Mouse (Mus musculus): Measurements from ENCODE around the gene Trpv2. TPM values are rescaled to one million over a fixed set of nuclear protein-coding genes. Genes with fewer than 3 reads are reported as not detected.

The Trpv2 gene
- total RNA-seq, 2 experiments from 2014 or later, result 0.89 to 1.1 TPM

DNA sequence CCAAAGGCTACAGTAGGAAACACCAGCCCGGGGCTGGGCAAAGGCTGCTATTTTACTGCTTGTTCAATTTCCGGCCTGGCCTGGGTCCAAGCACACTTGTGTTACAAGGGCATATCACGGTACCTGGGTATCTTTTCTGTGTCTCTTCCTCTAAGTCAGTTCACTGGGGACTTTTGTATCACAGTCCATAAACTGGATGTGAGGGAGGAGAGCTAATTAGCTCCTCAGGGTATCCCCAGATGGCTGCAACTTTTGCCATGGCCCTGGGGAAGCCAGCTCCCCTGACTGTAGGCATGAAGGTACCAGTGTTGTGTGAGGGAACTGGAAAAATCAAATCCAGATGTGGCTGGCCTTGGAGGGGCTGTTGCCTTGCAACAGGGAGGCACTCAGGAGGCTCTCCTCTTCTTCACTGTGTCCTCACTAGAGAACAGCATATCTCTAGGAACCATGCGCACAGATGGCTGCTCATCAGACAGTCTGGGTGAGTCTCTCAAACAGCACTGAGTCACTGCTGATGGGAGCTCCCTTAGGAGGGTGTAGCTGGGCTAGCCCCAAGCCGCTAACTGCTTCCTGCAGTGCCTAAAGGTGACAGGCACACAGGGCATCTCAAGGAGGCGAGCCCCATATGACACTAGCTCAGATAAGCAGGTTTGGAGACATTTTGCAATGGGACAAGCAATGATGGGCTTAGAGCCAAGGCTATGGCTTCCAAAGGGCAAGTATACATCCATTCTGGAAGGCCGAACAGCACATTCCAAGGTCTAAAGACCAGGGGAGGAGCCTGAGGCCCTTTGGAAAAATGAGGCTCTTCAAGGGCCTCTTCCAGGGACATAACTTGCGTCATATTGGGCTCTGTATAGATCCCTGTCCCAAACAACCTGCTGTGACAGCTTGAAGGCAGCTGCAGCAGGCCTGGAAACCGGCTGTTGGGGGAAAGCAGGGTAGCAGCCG, 50.3 kb downstream of the Trpv2 start:
- Histone ChIP-seq H3K27ac (peak overlapping the region; percentile 63), H3K4me3 (no peak overlapping the region)
- TF ChIP-seq CTCF (IDR thresholded peaks at IDR 0.05), result no peak
- intact Hi-C loops (cut with DNase I), result no loop called here
- no peak for DNase-seq

DNA sequence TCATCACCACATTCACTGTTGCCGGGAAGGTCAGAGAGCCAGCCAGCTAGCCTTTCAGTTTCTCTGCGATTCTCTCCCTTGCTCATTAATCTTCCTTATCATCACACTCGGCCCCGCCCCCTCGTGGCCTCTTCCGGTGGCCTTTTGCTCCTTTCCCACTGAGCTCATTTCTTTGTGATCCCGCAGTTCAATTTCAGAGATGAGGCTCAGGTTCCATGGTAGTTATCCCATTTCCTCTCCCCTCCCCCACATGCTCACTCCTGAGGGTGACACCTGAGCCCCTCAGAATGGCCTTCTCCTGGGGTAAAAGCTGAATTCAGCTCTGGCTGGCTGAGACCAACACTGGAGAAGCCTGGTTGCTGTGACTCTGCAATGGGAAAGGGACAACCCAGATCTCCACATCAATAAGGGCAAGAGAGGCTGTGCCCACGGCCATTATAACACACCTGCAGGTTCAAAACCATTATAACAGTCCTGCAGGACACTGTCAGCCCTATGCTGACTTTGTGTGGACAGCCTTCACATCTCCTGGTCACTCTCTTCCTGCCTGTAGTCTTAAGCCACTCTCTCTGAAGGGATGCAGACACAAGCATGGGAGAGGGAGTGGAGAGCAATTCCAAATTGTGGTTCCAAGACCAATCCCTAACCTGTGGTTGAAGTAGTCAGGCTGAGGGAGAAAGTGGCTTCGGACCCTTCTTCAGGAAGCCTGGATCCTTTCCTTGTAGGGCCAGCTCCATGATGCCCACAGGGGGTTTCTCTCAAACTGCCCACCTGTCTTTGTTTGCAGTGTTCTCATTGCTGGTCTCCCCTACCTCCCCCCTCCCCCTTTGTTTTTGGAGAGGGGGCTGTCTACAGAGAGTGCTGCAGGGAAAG, 55.3 kb downstream of the Trpv2 start:
- Histone ChIP-seq H3K4me3 (no peak overlapping the region), H3K27ac (peak overlapping the region; percentile 73)
- intact Hi-C loops (cut with DNase I), result no loop called here
- no peak for TF ChIP-seq CTCF (IDR thresholded peaks at IDR 0.05)
- peak; percentile 41 for DNase-seq

DNA sequence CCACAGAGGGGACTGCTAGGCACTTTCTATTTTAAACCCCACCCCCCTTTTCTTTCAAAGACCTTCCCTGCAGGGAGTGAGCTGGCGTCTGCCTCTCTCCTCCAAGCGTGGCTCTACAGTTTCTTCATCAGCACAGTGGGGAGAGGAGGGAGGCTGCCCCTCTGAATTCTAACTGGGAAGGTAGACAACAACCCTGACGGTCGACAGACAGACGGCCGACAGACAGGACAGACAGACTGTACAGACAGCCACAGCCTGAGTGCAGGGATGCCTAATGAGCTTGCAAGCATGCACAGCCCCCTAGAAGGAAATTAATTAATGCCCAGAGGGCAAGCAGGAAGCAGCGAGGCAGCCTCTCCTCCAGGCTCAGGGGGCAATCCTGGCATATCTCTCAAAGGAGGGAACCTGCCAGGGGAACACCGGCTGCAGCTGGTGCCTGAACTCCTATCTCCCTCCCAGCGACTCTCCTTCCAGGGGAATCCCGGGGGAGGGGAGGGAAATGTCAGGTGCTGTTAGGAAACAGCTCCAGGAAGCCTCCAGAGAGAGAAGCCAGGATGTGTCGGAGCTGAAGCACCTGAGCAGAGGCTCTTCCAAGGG, 56.0 kb downstream of the Trpv2 start:
- TF ChIP-seq CTCF (IDR thresholded peaks at IDR 0.05), result no peak
- peak overlapping the region; percentile 73; the same call in 1 of the 2 replicates for H3K27ac ChIP-seq
- intact Hi-C loops (cut with DNase I), result no loop called here
- H3K4me3 ChIP-seq, result no peak overlapping the region
- DNase-seq, result no peak

DNA sequence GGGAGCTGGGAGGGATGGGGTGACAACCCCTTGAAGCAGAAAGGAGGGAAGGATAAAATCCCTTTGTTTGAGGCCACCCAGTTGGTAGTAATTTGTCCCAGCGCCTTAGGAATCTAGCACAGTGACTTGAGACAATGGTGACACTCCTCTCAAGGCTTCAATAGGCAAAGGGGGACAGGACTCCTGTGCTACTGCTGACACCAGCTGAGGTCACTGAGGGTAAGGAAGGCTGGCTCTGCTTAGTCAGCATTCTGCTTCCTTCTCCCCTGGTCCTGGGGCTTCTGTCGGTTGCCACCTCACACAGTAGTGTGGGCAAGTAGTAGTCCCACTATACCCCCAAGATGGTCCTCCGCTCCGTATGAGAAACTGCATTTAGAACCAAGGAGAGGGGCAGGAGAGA, 56.9 kb downstream of the Trpv2 start:
- intact Hi-C loops (cut with DNase I), result no loop called here
- no peak for DNase-seq
- Histone ChIP-seq H3K4me3 (no peak overlapping the region), H3K27ac (no peak overlapping the region)
- TF ChIP-seq CTCF (IDR thresholded peaks at IDR 0.05), result no peak

DNA sequence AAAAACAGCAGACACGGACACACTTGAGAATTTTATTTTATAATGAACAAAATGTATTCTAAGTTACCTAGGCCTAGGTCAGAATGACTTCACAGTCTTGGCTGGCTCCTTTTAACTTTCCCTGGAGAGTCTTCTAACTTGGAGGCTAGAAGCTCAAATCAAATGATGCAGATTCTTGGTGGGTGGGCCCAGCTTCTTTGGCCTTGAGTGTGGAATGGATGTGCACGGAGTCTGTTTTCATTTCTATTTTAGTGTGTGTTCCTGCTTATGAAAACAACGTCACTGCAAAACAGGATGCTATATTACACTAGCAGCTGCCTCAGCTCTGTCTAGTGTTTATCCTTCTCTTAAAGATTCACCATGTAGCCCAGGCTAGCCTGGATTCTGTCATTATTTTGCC, 61.1 kb downstream of the Trpv2 start:
- H3K27ac ChIP-seq, result peak overlapping the region; percentile 81
- intact Hi-C loops (cut with DNase I), result no loop called here
- DNase-seq, result no peak
- no peak overlapping the region for H3K4me3 ChIP-seq
- no peak for TF ChIP-seq CTCF (IDR thresholded peaks at IDR 0.05)

DNA sequence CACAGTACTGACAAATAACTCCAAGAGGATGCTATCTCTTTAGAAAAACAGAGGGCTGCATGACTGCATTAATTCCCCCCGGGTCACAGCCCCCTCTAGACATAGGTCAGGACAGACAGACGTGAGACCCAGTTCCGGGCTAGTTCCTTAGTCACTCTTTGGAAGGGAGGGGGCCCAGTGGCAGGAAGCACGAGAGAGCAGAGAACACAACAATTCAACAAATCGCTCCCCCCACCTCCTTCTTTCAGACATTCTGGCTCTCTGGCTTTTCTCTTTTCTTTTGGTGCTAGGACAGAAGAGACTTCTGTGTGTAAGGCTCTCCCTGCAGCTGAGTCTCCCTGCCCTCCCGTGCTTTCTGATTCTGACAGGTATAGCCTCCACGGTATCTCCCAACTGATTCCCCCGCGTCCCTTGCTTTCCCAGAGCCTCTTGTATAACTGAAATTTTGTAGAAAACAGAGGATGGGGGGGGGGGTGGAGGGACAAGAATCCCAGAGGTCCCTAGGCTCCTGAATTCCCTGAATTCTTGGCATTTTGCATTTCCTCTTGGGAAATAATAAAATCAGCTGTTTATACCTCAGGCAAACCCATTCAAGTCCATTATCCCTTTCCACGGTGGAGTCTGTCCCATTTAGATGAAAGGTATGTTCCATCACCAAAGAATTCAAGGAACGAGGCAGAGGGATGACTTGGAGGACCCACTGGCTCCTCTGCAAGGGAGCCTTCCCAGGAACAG, 62.0 kb downstream of the Trpv2 start:
- peak overlapping the region; percentile 10 for H3K4me3 ChIP-seq
- peak overlapping the region; percentile 81 for H3K27ac ChIP-seq
- no peak for DNase-seq
- intact Hi-C loops (cut with DNase I), result no loop called here
- TF ChIP-seq CTCF (IDR thresholded peaks at IDR 0.05), result no peak

DNA sequence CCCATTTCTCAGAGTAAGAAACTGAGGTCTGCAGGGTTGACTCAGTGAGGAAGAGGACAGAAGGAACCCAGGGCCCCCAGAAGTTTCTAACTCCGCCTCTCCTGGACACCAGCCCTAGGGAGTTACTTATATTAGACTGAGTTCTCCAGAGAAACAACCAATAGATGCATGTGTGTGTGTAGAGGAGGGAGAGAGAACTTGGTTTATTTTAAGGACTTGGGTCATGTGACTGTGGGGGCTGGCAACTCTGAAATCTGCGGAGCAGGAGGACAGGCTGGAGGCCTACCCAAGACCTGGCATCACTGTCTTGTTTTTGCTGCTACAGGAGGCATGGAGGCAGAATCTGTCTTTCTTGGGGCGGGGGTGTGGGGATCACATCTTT, 62.5 kb downstream of the Trpv2 start:
- TF ChIP-seq CTCF (IDR thresholded peaks at IDR 0.05), result no peak
- H3K27ac ChIP-seq, result peak overlapping the region; percentile 81
- peak overlapping the region; percentile 10 for H3K4me3 ChIP-seq
- DNase-seq, result no peak
- intact Hi-C loops (cut with DNase I), result no loop called here

DNA sequence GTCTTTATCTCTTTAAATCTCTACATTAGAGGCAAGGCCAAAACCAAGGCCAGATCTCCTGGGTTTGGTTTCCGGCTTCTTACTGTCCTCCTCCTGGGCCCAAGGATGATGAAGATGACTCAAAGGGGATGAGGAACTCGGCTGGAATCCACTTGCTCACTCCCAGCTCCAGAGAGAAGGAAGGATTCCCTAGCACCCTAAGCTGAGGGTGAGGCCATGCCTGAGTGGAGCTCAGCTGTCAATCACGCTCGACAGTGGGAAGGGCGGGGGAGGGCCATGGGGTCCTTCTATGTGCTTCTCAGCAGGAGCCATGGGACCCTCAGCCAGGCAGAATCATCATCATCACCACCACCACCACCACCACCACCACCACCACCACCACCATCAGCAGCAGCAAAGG, 63.1 kb downstream of the Trpv2 start:
- no peak for DNase-seq
- intact Hi-C loops (cut with DNase I), result no loop called here
- H3K4me3 ChIP-seq, result no peak overlapping the region
- peak overlapping the region; percentile 81 for H3K27ac ChIP-seq
- TF ChIP-seq CTCF (IDR thresholded peaks at IDR 0.05), result no peak

DNA sequence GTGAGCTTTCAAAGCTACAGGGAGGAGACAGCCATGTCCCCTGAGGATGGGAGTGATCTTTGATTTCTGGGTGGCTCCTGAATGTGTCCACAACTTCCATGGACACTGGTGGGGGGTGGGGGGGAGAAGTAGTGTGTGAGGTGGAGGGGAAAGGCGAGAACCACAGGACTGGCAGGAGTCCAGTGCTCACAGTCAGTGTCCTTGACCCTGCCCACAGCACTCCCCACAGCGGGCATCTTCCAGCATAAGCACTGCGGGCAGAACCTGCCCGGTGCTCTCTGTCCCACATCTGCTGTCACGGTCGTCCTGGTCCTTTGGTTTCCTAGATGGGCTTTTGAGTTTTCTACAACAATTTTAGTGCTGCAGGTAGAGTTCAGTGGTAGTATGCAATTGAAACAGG, 63.5 kb downstream of the Trpv2 start:
- DNase-seq, result no peak
- TF ChIP-seq CTCF (IDR thresholded peaks at IDR 0.05), result no peak
- Histone ChIP-seq H3K27ac (peak overlapping the region; percentile 53; the same call in 1 of the 2 replicates), H3K4me3 (no peak overlapping the region)
- intact Hi-C loops (cut with DNase I), result no loop called here

DNA sequence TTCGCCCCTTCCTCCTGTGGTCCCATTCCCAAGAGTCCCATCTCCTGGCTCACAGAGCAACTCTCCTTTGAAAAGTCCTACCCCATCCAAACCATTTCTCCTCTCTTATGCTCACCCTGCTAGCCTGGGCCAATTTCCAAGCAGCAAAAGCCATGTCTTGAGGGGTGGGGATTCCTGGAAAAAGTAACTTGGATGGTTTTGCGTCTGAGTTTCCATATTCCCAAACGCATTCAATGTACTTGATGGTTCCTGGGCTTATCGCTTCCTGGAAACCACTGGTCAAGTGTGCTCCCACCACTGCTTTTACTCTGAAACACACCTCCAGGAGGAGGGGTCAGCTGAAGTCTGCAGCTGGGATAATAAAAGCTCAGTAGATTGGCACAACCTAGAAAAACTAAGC, 64.1 kb downstream of the Trpv2 start:
- intact Hi-C loops (cut with DNase I), result no loop called here
- Histone ChIP-seq H3K27ac (peak overlapping the region; percentile 87), H3K4me3 (0 out of 2 replicates have a peak overlapping the region, but pooled peaks have one; percentile 9)
- no peak for DNase-seq
- TF ChIP-seq CTCF (IDR thresholded peaks at IDR 0.05), result no peak

DNA sequence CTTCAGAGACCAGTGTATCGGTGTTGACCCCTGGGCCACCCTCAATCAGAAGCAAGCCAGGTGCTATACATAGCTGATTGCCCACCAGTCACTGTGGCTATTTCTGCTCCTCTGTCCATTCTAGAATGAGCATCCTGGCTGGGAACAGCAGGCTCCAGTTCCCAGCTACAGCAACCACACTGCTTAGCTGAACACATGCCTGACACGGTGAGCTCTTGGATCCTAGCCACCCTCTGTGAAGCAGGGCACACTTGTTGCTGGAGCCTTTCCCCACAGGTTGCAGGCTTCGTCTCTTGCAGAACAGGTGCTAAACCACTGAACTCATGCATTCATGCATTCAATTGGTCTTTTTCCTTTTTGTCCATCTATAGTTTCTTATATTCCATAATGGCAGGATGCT, 66.1 kb downstream of the Trpv2 start:
- no peak for TF ChIP-seq CTCF (IDR thresholded peaks at IDR 0.05)
- Histone ChIP-seq H3K27ac (peak overlapping the region; percentile 87), H3K4me3 (no peak overlapping the region)
- intact Hi-C loops (cut with DNase I), result no loop called here
- peak; percentile 72 for DNase-seq

Measured in gastrocnemius, adult 2 months (tissue).